ENCODE assay signal across 11 mouse cellular contexts in genomic region chr7:130750752-130751490, GRCm38 (mm10). TPM values are rescaled to one million over a fixed set of nuclear protein-coding genes. Genes with fewer than 3 reads are reported as not detected.
DNase-seq lines count a peak whose midpoint lies in the region; ATAC-seq lines count a peak whose summit lies in the region.
"Had no signal": no experiment of that assay in that cellular context is flagged by ENCODE, and none has a peak within 500 bp of the region (broad histone marks: within the 10 kb centered on the region; RNA-seq: fewer than 3 reads in every experiment).

No protein-coding gene starts in this region.

- no peak for DNase-seq in heart, postnatal 4 days
- peak; percentile 29 for DNase-seq in embryo, embryonic 11.5 days (ENCODE audit: low read depth, low spot score)
- peak; percentile 56 for DNase-seq in hindbrain, embryonic 14.5 days (ENCODE audit: low spot score)
- DNase-seq in neural tube, embryonic 11.5 days (ENCODE audit: low spot score): peak; percentile 86
- no peak for DNase-seq in lung, adult 18-20 months
- DNase-seq in thymus, postnatal 14 days: no peak
- DNase-seq in kidney, postnatal 14 days: no peak
- DNase-seq: B cell, adult 2 months; liver, embryonic 13.5 days had no signal

- H3K36me3 ChIP-seq in heart, embryonic 13.5 days: peaks cover 82% of the 10 kb centered on the region
- H3K36me3 ChIP-seq in hindbrain, embryonic 14.5 days (replicated peaks; ENCODE audit: control insufficient read depth, insufficient read depth): peaks cover 57% of the 10 kb centered on the region
- peaks cover 3% of the 10 kb centered on the region for H3K36me3 ChIP-seq in neural tube, embryonic 11.5 days (ENCODE audit: control insufficient read depth, insufficient read depth, low read length)
- H3K36me3 ChIP-seq: liver, embryonic 13.5 days had no signal

- peak overlapping the region; percentile 53; the same call in 1 of the 2 replicates for H3K9ac ChIP-seq in heart, embryonic 13.5 days
- H3K9ac ChIP-seq in hindbrain, embryonic 14.5 days: peak overlapping the region; percentile 18; the same call in 1 of the 2 replicates
- H3K9ac ChIP-seq in neural tube, embryonic 11.5 days (ENCODE audit: low read length): peak overlapping the region; percentile 29
- H3K9ac ChIP-seq: liver, embryonic 13.5 days had no signal

- H3K27ac ChIP-seq in heart, embryonic 13.5 days (replicated peaks): peak overlapping the region; percentile 53
- H3K27ac ChIP-seq in hindbrain, embryonic 14.5 days: peak overlapping the region; percentile 86
- H3K27ac ChIP-seq in neural tube, embryonic 11.5 days (ENCODE audit: low read depth, low read length): peak overlapping the region; percentile 94
- H3K27ac ChIP-seq: kidney, postnatal 0 days; liver, embryonic 13.5 days had no signal

- no peak overlapping the region for H3K4me3 ChIP-seq in heart, embryonic 13.5 days
- H3K4me3 ChIP-seq in hindbrain, embryonic 14.5 days (replicated peaks; ENCODE audit: low read length): no peak overlapping the region
- H3K4me3 ChIP-seq in neural tube, embryonic 11.5 days (ENCODE audit: low read depth, low read length): no peak overlapping the region
- H3K4me3 ChIP-seq: liver, embryonic 13.5 days had no signal

- ATAC-seq in heart, embryonic 13.5 days (ENCODE audit: extremely low read depth, insufficient number of reproducible peaks, low FRiP score, low TSS enrichment): no peak
- peak; percentile 86 for ATAC-seq in hindbrain, embryonic 14.5 days (ENCODE audit: low FRiP score)
- ATAC-seq in neural tube, embryonic 11.5 days (ENCODE audit: insufficient read depth, low FRiP score, low TSS enrichment): peak; percentile 86

- H3K4me2 ChIP-seq in heart, embryonic 13.5 days: no peak overlapping the region
- H3K4me2 ChIP-seq in hindbrain, embryonic 14.5 days (replicated peaks): no peak overlapping the region
- no peak overlapping the region for H3K4me2 ChIP-seq in neural tube, embryonic 11.5 days (ENCODE audit: low read depth)
- H3K4me2 ChIP-seq: liver, embryonic 13.5 days had no signal

- peaks cover 47% of the 10 kb centered on the region for H3K4me1 ChIP-seq in heart, embryonic 13.5 days
- H3K4me1 ChIP-seq in hindbrain, embryonic 14.5 days (replicated peaks; ENCODE audit: control insufficient read depth, insufficient read depth, low read length): peaks cover 21% of the 10 kb centered on the region
- peaks cover 17% of the 10 kb centered on the region for H3K4me1 ChIP-seq in neural tube, embryonic 11.5 days (ENCODE audit: control insufficient read depth, insufficient read depth, low read length)
- H3K4me1 ChIP-seq: liver, embryonic 13.5 days had no signal

- no peaks in the 10 kb centered on the region for H3K27me3 ChIP-seq in heart, embryonic 13.5 days (replicated peaks)
- no peaks in the 10 kb centered on the region for H3K27me3 ChIP-seq in hindbrain, embryonic 14.5 days (ENCODE audit: control insufficient read depth, insufficient read depth, low read length)
- H3K27me3 ChIP-seq in neural tube, embryonic 11.5 days (ENCODE audit: control insufficient read depth, insufficient read depth, low read length): no peaks in the 10 kb centered on the region
- H3K27me3 ChIP-seq: liver, embryonic 13.5 days had no signal

- 39% methylated on average over 17 of the region's 17 CpGs for WGBS in heart, embryonic 13.5 days
- 14% methylated on average over 17 of the region's 17 CpGs for WGBS in hindbrain, embryonic 14.5 days
- 37% methylated on average over 17 of the region's 17 CpGs for WGBS in neural tube, embryonic 11.5 days

- H3K9me3 ChIP-seq in heart, embryonic 13.5 days: no peaks in the 10 kb centered on the region
- no peaks in the 10 kb centered on the region for H3K9me3 ChIP-seq in hindbrain, embryonic 14.5 days (ENCODE audit: control insufficient read depth, low read length)
- H3K9me3 ChIP-seq in neural tube, embryonic 11.5 days (ENCODE audit: control insufficient read depth, low read length): no peaks in the 10 kb centered on the region
- H3K9me3 ChIP-seq: liver, embryonic 13.5 days had no signal

RNA-seq across cellular contexts. Expression of gene Btbd16, which starts 22.9 kb away (rescaled TPM):
- polyA plus RNA-seq in heart, embryonic 13.5 days (2015; fragmentation: Nextera tagmentation; extraction: Ambion mirVana): 0.13 TPM in 1 of 2 replicates, not detected in the other
- total RNA-seq in heart, postnatal 4 days (2021): under 1 TPM; 0.16 to 0.24 TPM
- polyA plus RNA-seq in hindbrain, embryonic 14.5 days (2014; fragmentation: Nextera tagmentation; extraction: Ambion mirVana): not detected in 2 replicates
- polyA plus RNA-seq in neural tube, embryonic 11.5 days (2014; fragmentation: Nextera tagmentation; extraction: Ambion mirVana): not detected in 2 replicates
- polyA plus RNA-seq: kidney, postnatal 0 days; liver, embryonic 13.5 days had no signal

Comparison
In these comparisons a context has a peak if more than half of its experiments do, and no peak if none do; other contexts are left out.
1. DNase-seq: peak in embryo, embryonic 11.5 days (single experiment), hindbrain, embryonic 14.5 days (single experiment) and neural tube, embryonic 11.5 days (single experiment); none in heart, postnatal 4 days (single experiment), lung, adult 18-20 months (0 of 2), thymus, postnatal 14 days (single experiment) and kidney, postnatal 14 days (single experiment).
2. Peak in every context shown above with its lines, with median percentiles within 50 percentile points of each other: H3K27ac ChIP-seq and H3K9ac ChIP-seq.